Mouse (Mus musculus): ENCODE data around the gene Aacs. TPM values are rescaled to one million over a fixed set of nuclear protein-coding genes. Genes with fewer than 3 reads are reported as not detected.

Gene Aacs
- polyA plus RNA-seq, 1 experiment from 2014 or later: 103 TPM

DNA sequence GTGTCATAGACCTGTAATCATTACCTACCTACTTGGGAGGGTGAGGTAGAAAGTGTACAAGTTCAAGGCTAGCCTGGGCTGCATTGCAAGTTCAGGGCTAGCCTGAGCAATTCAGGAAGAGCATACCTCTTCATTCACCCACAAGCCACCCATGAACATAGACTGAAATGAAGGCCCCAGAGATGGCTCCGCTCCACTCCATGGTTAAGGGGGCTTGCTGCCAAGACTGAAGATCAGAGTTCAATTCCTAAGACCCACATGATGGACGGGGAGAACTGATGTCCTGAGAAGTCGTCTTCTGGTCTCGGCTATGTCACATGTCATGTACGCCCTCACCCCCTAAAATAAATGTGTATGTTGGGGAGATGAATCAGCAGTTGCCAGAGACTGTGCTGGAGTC is 9.1 kb upstream of the Aacs start:
- Histone ChIP-seq H3K4me3 (replicated peaks) (no peak overlapping the region; the same call in 1 of the 2 replicates), H3K4me2 (peak overlapping the region; percentile 61), H3K9ac (replicated peaks) (no peak overlapping the region), H3K27ac (replicated peaks) (peak overlapping the region; percentile 80), H3K27me3 (replicated peaks) (no peaks in the 10 kb centered on the region), H3K4me1 (peaks cover 10% of the 10 kb centered on the region), H3K36me3 (no peaks in the 10 kb centered on the region), H3K9me3 (replicated peaks) (no peaks in the 10 kb centered on the region)
- ATAC-seq (ENCODE audit: low FRiP score): no peak
- 94% methylated on average over 5 of the region's 5 CpGs for WGBS

DNA sequence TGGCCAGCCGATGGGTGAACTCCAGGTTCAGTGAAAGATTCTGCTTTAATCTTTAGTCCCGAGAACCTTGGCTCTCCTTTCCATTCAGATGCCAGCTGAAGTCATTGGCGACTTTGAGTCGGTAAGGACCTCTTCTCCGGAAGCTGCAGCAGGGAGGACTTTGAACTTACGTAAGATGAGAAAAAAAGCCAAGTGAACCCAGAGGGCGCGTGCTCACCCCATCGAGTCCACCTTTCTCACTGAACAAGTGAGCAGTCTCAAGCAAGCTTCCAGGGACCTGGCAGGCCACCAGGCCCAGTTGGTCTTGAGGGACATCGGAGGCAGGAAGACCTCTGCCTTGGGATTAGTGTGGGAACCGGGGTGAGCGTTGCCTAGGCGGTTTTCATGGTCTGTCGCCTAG is 8.4 kb upstream of the Aacs start:
- Histone ChIP-seq H3K27ac (replicated peaks) (no peak overlapping the region), H3K9me3 (replicated peaks) (no peaks in the 10 kb centered on the region), H3K27me3 (replicated peaks) (no peaks in the 10 kb centered on the region), H3K4me1 (peaks cover 10% of the 10 kb centered on the region), H3K4me2 (no peak overlapping the region), H3K36me3 (no peaks in the 10 kb centered on the region), H3K4me3 (replicated peaks) (no peak overlapping the region), H3K9ac (replicated peaks) (no peak overlapping the region)
- ATAC-seq (ENCODE audit: low FRiP score): no peak
- 95% methylated on average over 14 of the region's 14 CpGs for WGBS

DNA sequence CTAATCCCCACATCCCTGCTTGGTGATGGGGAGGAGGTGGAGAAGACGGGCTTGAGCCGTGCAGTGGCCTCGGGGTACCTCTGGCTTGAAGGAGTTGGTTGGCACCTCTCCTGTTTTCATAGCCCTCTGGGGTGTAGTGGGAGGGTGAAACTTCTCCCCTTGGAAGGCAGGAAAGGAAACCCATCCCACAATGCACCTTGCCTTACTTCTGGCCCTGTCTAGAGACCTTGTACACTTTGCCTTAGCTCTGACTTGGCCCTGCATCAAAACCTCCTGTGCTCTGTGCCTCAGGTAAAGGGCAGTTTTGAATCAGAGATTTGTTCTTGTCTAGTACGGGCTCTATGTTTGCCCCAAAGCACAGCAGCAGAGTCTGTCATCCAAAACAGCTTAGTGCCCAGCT is 4.9 kb upstream of the Aacs start:
- H3K4me3 ChIP-seq (replicated peaks): no peak overlapping the region
- WGBS: 87% methylated on average over 4 of the region's 4 CpGs

DNA sequence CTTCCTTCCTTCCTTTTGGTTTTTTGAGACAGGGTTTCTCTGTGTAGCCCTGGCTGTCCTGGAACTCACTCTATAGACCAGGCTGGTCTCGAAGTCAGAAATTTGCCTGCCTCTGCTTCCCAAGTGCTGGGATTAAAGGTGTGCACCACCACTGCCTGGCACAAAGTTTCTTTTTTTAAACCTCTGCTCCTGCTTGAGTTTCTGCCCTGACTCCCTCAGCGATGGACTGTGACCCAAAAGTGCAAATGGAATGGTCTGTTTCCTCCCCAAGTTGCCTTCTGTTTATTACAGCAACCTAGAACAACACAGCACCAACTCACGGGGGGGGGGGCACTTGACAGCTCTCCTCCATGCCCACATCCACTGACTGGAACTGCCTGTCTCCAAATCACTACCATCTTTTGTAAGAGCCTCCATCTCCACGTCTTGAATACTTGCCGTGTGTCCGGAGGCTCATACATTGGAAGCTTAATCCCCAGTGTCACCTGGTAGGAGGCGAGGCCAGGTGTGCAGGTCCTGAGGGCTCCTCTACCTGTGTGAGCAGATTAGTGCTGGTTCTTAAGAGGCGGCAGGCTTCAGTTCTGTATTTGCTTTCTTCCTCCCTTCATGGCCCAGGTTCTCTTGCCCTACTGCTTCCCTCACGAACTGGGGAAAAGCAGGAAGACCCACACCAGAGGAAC is 2.7 kb upstream of the Aacs start:
- WGBS: 83% methylated on average over 9 of the region's 9 CpGs
- H3K4me1 ChIP-seq: peaks cover 27% of the 10 kb centered on the region
- H3K4me2 ChIP-seq: no peak overlapping the region
- ATAC-seq (ENCODE audit: low FRiP score): no peak
- no peaks in the 10 kb centered on the region for H3K27me3 ChIP-seq (replicated peaks)
- no peaks in the 10 kb centered on the region for H3K9me3 ChIP-seq (replicated peaks)
- H3K9ac ChIP-seq (replicated peaks): no peak overlapping the region
- no peaks in the 10 kb centered on the region for H3K36me3 ChIP-seq
- H3K4me3 ChIP-seq (replicated peaks): no peak overlapping the region
- no peak overlapping the region for H3K27ac ChIP-seq (replicated peaks)

More for the DNA sequence above, 4.9 kb upstream of the Aacs start:
- Histone ChIP-seq H3K4me1 (peaks cover 8% of the 10 kb centered on the region; the same call in 1 of the 2 replicates), H3K36me3 (no peaks in the 10 kb centered on the region), H3K4me2 (no peak overlapping the region), H3K27ac (replicated peaks) (no peak overlapping the region), H3K27me3 (replicated peaks) (no peaks in the 10 kb centered on the region), H3K9me3 (replicated peaks) (no peaks in the 10 kb centered on the region), H3K9ac (replicated peaks) (no peak overlapping the region)
- no peak for ATAC-seq (ENCODE audit: low FRiP score)

DNA sequence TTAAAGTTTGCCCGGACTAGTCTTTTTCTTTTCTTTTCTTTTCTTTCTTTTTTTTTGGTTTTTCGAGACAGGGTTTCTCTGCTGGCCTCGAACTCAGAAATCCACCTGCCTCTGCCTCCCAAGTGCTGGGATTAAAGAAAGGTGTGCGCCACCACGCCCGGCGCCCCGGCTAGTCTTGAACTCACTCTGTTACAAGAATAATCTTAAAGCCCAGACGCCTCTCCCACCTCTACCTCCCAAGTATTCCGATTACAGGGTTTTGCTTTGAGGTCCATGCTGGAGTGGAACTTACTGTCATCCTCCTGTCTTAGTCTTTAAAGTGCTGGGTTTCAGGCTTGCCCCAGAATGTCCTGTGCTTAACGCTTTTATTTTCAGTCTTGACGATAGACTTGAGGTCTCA is 584 bp upstream of the Aacs start:
- Histone ChIP-seq H3K27me3 (replicated peaks) (no peaks in the 10 kb centered on the region), H3K4me1 (peaks cover 46% of the 10 kb centered on the region), H3K4me2 (peak overlapping the region; percentile 89), H3K9me3 (replicated peaks) (no peaks in the 10 kb centered on the region), H3K9ac (replicated peaks) (peak overlapping the region; percentile 26; the same call in 1 of the 2 replicates), H3K4me3 (replicated peaks) (peak overlapping the region; percentile 95), H3K27ac (replicated peaks) (peak overlapping the region; percentile 89; the same call in 1 of the 2 replicates), H3K36me3 (0 out of 2 replicates have a peak, but pooled peaks cover 6% of the 10 kb centered on the region)
- ATAC-seq (ENCODE audit: low FRiP score): no peak
- 60% methylated on average over 12 of the region's 12 CpGs for WGBS

DNA sequence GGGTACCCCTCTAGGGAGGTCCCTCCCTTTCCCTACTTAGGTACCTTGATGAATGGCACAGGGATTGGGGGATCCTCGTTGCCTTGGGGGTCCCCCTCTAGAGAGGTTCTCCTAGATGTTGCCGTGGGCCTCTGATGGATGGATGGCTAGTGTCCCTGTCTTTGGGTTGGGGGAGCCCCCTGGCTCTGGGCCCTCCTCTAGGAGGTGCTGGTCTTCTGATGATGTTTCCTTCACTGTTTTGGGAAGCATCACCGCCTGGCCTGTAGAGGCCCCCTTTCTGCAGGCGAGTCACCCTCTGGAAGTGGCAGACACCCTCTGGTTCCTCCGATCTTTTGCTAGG is 642 bp downstream of the Aacs start:
- peak; percentile 45; the same call in 1 of the 2 replicates for ATAC-seq (ENCODE audit: low FRiP score)
- Histone ChIP-seq H3K27me3 (replicated peaks) (no peaks in the 10 kb centered on the region), H3K36me3 (0 out of 2 replicates have a peak, but pooled peaks cover 6% of the 10 kb centered on the region), H3K4me3 (replicated peaks) (peak overlapping the region; percentile 95), H3K9ac (replicated peaks) (peak overlapping the region; percentile 91), H3K27ac (replicated peaks) (peak overlapping the region; percentile 89), H3K9me3 (replicated peaks) (no peaks in the 10 kb centered on the region), H3K4me2 (peak overlapping the region; percentile 89), H3K4me1 (peaks cover 51% of the 10 kb centered on the region)
- WGBS: 8% methylated on average over 5 of the region's 5 CpGs

DNA sequence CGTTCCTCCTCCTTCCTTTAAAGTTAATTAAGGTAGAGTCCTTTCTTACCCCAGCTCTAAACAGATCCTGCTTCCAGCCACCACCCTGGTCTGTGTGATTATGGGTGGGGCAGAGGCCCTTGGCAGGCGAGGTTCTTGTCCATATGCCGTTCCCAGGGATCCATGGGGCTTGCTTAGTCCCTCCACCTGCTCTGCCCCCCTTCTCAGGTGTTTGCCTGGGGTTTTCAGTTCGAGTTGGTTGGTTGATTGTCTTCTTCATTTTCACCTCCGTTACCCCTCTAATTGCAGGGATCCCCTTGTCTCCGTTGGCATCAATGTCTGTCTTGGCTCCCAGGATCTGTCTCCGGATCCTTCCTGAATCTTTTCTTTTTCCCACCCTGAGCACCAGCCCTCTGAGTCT is 1.2 kb downstream of the Aacs start:
- Histone ChIP-seq H3K4me1 (peaks cover 51% of the 10 kb centered on the region), H3K36me3 (0 out of 2 replicates have a peak, but pooled peaks cover 6% of the 10 kb centered on the region), H3K27ac (replicated peaks) (0 out of 2 replicates have a peak overlapping the region, but pooled peaks have one; percentile 89), H3K9ac (replicated peaks) (peak overlapping the region; percentile 91), H3K4me3 (replicated peaks) (peak overlapping the region; percentile 95), H3K9me3 (replicated peaks) (no peaks in the 10 kb centered on the region), H3K27me3 (replicated peaks) (no peaks in the 10 kb centered on the region), H3K4me2 (peak overlapping the region; percentile 89)
- no peak for ATAC-seq (ENCODE audit: low FRiP score)
- 67% methylated on average over 7 of the region's 7 CpGs for whole genome bisulfite sequencing

DNA sequence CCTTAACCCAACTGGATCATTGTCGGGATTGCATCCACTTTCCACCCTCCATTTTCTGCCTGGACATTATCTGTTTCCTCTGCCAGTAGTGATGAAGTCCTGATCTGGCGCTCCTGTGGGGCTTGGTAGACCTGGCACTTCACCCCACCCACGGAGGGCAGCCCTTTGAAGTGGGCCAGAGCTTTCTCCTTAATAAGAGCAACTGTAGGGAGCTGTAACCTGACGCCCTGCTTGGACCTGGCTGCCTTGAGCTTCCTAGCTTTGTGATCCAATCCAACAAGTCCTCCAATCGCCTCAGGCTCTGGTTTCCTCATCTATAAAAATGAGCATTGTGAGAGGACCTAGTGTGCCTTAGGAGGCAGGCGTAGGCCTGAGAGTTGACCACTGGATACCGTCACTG is 1.9 kb downstream of the Aacs start:
- peaks cover 51% of the 10 kb centered on the region for H3K4me1 ChIP-seq
- H3K36me3 ChIP-seq: peaks cover 7% of the 10 kb centered on the region
- peak overlapping the region; percentile 89 for H3K4me2 ChIP-seq
- no peaks in the 10 kb centered on the region for H3K9me3 ChIP-seq (replicated peaks)
- peak overlapping the region; percentile 95 for H3K4me3 ChIP-seq (replicated peaks)
- peak overlapping the region; percentile 91; the same call in 1 of the 2 replicates for H3K9ac ChIP-seq (replicated peaks)
- no peaks in the 10 kb centered on the region for H3K27me3 ChIP-seq (replicated peaks)
- H3K27ac ChIP-seq (replicated peaks): no peak overlapping the region
- ATAC-seq (ENCODE audit: low FRiP score): no peak
- WGBS: 64% methylated on average over 7 of the region's 7 CpGs

DNA sequence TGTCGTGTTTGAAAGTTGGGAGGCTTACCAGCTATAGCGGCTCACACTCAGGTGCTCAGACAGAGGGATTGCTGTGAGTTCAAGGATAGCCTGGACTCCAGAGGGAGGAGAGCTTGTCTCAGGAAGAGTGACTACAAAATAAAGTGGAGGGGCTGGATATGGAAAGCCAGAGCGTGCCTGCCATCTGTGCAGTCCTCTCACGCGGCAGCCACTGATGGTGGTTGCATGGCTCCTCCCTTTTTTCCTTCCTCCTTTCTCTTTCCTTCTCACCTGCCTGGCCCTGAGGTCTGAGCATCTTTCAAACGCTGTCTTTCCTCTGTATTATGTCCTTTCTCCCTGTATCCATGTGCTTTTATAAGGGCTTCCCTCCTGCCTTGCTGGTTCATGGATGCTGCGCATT is 2.4 kb downstream of the Aacs start:
- Histone ChIP-seq H3K27ac (replicated peaks) (no peak overlapping the region), H3K36me3 (peaks cover 12% of the 10 kb centered on the region), H3K9me3 (replicated peaks) (no peaks in the 10 kb centered on the region), H3K27me3 (replicated peaks) (no peaks in the 10 kb centered on the region), H3K4me1 (peaks cover 51% of the 10 kb centered on the region), H3K4me3 (replicated peaks) (peak overlapping the region; percentile 95; the same call in 1 of the 2 replicates), H3K4me2 (peak overlapping the region; percentile 89), H3K9ac (replicated peaks) (no peak overlapping the region)
- 83% methylated on average over 7 of the region's 7 CpGs for WGBS
- no peak for ATAC-seq (ENCODE audit: low FRiP score)

DNA sequence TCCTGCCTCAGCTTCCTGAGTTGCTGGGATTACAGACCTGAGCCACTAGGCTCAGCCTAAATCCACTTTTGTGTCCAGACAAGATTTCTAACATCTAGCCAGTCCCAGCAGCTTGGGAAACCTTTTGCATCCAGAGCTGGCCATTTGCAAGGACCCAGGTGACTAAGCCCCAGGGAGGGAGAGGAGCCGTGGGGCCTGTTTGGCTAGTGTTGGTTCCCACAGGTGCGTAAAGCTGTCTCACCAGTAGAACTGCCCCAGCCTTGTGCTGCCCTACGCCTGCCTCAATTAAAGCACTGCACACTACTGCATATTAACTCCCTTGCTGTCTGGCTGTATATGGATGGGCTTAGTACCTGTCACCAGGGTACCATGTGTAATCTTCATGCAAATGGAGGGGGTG is 3.8 kb downstream of the Aacs start:
- H3K27ac ChIP-seq (replicated peaks): no peak overlapping the region
- peaks cover 51% of the 10 kb centered on the region for H3K4me1 ChIP-seq
- H3K4me2 ChIP-seq: no peak overlapping the region
- 91% methylated on average over 3 of the region's 3 CpGs for WGBS
- ATAC-seq (ENCODE audit: low FRiP score): no peak
- no peak overlapping the region for H3K4me3 ChIP-seq (replicated peaks)
- no peaks in the 10 kb centered on the region for H3K27me3 ChIP-seq (replicated peaks)
- no peak overlapping the region for H3K9ac ChIP-seq (replicated peaks)
- H3K36me3 ChIP-seq: peaks cover 19% of the 10 kb centered on the region
- no peaks in the 10 kb centered on the region for H3K9me3 ChIP-seq (replicated peaks)

DNA sequence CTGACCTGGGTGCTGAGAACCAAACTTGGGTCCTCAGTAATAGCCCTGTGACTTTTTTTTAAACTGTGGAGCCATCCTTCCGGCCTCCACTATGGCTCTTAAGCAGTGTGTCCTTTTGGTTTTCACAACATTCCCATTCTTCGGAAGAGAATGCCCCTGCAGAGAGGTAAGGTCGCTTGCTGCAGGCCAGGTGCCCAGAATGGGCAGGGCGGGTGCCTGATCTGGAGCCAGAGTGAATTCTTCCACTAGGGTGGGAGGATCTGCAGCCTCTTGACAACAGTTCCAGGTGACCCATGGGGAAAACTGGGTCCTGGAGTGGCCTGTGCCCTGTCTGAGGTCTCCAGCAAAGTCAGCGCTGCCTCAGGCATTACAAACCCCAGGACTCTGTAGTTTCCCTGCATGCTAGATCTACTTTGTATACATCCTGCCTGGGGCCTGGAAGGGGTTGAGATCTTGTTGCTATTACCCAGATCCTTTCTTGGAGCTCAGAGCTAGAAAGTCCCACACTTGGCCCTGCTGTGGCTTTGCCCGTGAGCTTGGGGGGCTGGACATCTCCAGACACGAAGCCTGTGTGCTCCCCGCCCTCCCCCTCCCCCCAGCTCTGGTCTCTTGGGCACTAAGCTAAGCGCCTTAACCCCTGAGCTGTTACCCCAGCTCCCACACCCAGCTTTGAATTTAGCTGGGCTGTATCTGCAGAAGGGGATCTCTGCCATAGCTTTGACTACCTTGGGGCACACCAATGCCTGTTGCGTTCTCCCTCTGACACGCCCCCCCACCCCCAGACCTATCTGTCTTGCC is 5.0 kb downstream of the Aacs start:
- Histone ChIP-seq H3K9me3 (replicated peaks) (no peaks in the 10 kb centered on the region), H3K27me3 (replicated peaks) (no peaks in the 10 kb centered on the region), H3K27ac (replicated peaks) (no peak overlapping the region), H3K4me2 (no peak overlapping the region), H3K9ac (replicated peaks) (no peak overlapping the region), H3K4me1 (peaks cover 45% of the 10 kb centered on the region), H3K4me3 (replicated peaks) (no peak overlapping the region), H3K36me3 (peaks cover 31% of the 10 kb centered on the region)
- no peak for ATAC-seq (ENCODE audit: low FRiP score)
- 81% methylated on average over 11 of the region's 11 CpGs for WGBS

DNA sequence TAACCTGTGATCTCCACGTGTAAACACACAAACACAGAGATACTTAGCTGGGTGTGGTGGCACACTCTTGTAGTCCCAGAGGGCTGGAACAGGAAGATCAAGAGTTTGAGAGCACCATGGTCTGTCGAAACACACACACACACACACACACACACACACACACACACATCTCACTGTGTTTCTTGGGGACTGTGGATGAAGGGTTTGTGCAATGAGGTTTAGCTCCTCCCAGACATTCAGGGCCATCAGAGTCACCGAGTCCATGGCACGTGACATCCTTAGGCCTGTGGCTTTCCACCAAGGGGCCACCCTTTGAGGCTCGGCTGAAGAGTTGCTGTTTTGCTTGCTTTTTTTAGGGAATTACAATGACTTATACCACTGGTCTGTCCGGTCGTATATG is 6.9 kb downstream of the Aacs start:
- H3K36me3 ChIP-seq: peaks cover 42% of the 10 kb centered on the region
- no peaks in the 10 kb centered on the region for H3K9me3 ChIP-seq (replicated peaks)
- H3K4me3 ChIP-seq (replicated peaks): no peak overlapping the region
- ATAC-seq (ENCODE audit: low FRiP score): no peak
- peaks cover 35% of the 10 kb centered on the region for H3K4me1 ChIP-seq
- WGBS: 94% methylated on average over 7 of the region's 7 CpGs
- H3K4me2 ChIP-seq: no peak overlapping the region
- H3K27ac ChIP-seq (replicated peaks): no peak overlapping the region
- no peaks in the 10 kb centered on the region for H3K27me3 ChIP-seq (replicated peaks)
- no peak overlapping the region for H3K9ac ChIP-seq (replicated peaks)
